Mouse (Mus musculus) cerebellum, postnatal 14 days (tissue): ENCODE data around the gene Rnase10.
"Not testable (repeated sequence)": the region's sequence is repeated elsewhere in the genome, so short reads cannot be mapped to it uniquely, and the experiment has no call there.

ENCODE experiments used
- DNase-seq, 2 experiments: peaks; one replicate each; pipeline ENCODE4 v3.0.0; 2021; ENCODE audit warnings: mixed read lengths in 2 of 2

Rnase10 gene

DNA sequence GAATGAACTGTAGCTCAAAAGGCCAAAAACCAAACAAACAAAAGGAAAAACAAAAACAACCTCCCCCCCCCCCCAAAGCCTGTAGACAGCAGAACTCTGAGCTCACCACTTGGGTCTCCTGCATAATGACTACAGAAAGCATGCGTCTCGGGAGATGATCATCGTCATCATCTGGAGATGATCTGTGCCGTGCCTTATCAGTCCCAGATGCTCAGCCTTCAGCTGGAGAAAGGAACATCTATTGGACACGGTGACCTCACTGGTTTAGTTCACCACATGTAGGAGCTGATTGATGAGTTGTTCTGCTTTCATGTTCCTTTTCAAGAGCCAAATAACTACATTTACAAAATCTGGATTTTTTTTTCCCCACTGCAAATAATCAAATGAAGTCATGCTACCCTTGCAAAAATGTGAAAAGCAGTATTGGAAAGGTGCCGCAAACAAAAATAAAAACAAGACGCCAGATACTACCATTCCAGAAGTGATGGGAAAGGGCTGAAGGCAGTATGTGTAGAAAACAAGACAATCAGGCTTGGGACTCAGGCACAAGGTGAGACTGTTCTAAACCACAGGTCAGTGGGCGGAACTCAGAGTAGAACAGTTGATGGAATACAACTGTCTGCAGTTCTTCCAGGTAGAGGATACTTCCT is at the start of gene Rnase10:
Gene Rnase10, plus strand, starts transcription at position 600 of the 650 bp plus-strand sequence.
- no peak for DNase-seq

DNA sequence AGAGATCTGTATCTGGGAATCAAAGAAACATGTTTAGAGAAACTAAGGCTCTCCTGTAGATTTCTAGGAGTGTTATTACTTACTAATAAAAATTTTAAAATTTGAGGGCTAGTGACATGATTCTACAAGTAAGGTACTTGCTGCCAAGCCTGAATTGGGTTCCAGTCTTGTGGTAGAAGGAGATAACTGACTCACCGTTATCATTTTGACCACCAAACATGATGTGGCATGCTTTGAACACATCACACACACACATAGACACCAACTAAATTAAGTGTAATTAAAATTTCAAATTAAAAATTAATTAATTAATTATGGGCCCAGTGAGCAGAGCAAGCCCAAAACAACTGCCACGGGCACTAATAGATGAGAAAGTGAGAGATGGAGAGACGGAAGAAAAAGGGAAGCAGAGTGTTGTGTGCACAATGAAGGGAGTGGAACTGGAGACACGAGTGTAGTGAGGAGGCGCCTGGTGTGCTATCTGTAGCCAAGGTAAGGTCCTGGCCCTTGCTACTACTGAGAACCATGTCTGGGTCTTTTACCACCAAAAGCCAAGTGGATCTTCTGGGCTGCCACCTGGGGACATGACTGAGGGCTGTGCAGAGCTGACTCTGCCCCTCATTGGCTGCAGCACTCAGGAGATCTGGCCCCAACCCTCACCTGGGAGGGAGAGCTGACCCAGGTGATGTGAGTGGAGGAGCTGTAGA is 49.1 kb upstream of the Rnase10 start:
- DNase-seq: not testable (repeated sequence)

DNA sequence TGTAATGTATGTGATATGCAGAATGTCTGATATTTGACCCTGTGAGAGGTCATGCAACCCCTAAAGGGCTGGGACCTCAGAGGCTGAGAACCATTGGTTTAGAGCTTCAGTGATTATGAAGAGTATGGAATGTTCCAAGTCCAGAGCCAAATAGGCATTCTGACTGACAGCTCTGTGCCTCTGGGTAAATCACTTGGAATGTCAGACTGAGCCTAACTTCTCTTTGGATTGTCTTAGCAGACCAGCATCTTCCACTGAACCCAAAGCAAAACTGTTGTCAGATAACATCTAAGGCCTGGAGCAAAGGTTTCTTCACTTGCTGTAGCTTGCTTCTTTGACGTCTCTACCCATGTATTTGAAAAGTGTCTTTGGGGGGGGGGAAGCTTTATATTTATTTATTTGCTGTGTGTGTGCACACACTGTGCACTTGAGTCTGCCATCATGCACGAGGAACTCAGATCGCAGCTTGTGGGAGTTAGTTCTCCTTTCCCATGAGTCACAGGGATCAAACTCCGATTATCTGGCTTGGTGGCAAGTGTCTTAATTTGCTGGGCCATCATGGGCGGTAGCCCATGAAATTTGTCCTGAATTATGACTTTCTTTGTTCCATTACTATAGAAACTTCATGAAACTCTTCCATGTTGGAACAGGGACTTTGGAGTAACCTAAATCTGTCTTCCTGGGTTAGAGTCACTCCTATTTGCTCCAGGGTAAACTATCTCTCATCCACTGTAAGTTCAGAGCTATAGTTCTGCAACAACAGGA is 39.2 kb upstream of the Rnase10 start:
- DNase-seq: no peak

DNA sequence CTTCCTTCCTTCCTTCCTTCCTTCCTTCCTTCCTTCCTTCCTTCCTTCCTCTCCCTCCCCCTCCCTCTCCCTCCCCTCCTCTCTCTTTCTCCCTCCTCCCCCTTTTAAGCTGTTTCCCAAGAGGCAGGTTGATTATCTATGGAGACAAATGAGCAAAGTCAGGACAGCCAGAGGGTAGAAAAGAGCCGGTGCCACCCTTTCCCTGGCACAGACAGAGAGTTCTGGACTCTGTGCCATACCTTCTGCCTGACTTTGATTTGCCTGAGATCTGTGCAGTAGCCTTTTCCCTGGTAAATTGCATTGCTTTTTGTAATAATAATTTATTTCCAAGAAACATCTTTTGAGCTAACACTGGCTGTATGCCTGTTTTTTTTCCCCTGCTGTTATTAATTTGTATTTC is 38.5 kb upstream of the Rnase10 start:
- peak; percentile 15 to 30 for DNase-seq

DNA sequence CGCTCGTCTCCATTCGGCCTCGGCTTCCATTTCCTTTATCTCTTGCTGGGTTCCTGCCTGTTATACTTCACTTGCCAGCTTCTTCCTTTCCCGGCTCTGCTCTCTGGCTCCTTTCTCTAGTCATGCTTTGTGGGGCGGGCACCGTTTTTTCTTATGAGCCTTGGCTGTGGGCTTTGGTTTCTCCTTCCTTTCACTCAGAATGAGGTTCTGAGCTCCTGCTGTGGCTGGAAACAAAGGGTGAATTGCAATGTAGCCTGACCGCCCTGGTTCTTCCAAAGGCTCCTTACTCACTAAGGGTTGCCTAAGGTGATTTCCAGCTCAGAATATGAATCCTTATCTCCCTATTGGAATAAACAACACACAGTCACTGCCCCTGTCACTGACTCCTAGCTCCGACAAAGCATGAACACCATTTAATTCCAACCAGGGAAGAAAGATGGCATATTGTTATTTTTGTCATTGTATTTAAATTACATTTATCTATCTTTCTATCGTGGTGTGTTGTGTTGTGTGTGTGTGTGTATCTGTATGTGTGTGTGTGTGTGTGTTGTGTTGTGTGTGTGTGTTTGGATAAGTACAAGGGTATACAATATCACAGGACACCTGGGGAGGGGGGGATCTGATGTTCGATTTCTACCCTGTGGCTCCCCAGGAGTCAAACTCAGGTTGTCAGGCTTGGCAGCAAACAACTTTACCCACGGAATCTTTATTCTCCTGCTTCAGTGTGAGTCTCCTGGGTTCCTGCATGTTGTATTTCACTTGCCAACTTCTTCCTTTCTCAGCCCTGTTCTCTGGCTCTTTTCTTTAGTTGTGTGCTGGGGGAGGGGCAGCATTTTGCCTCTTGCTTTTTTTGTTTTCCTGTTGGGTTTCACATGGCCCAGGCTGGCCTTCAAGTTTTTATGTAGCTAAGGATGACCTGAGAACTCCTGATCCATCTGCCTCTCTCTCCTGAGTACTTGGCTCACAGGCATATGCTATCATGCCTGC is 37.7 kb upstream of the Rnase10 start:
- peak; percentile 60 for DNase-seq

DNA sequence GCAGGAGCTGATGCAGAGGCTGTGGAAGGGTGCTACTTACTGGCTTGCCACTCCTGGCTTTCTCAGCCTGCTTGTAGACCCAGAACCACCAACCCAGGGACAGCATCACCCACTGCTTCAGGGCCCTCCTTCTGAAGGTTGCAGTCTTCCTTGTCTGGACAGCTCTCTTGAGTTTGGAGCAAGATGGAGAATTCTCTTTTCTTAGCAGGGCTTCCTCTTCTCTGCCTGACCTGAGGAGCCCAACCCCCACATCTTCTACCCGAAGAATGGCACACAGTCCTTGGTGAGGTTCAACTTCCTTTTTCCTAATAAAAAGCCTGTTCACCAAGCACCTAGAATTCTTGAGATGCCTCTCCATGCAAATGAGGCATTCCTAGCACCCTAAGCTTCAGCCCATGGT is 36.7 kb upstream of the Rnase10 start:
- DNase-seq: no peak

DNA sequence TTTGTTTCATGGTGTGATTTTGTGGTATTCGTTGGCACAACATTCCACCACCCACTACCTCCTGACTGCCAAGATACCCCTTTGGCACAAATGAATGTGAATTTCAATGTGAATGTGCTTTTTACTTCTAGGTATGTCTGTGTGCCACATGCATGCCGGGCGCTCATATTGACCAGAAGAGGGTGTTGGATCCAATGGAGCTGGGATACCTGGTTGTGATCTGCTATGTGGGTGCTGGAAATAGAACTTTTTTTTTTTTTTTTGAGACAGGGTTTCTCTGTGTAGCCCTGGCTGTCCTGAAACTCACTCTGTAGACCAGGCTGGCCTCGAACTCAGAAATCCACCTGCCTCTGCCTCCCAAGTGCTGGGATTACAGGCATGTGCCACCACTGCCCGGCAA is 34.5 kb upstream of the Rnase10 start:
- not testable (repeated sequence) for DNase-seq

DNA sequence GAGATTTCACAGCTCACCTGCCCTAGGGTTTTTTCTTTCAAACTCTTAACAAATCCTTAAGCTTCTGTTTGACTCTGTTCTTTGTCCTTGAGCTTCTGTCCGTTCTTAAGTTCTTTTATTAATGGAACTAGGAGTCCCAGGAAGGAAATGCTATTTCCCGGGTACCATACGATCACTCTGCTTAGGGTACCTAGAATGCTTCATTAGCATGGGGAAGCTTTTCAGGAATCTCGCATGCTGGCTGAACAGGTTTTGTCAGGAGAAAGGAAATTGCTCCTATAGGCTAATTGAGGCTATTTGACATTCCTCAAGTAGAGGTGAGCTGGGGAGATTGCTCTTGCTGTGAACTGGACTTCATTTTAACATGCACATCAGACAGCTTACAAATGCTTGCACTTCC is 33.9 kb upstream of the Rnase10 start:
- no peak for DNase-seq

DNA sequence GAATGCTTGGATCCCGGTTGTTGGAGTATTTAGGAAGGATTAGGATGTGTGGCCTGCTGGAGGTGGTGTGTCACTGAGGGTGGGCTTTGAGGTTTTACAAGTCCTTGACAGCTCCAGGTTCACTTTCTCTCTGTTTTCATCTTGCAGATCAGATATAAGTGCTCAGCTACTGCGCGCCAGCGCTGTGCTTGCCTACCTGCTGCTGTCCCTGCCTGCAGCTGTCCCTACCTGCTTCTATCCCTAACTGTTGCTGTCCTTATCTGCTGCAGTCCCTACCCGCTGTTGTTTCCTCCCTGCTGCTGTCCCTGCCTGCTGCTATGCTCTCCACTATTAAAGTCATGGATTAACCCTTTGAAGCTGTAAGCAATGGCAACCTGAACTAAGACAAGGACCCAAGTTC is 32.5 kb upstream of the Rnase10 start:
- no peak for DNase-seq

DNA sequence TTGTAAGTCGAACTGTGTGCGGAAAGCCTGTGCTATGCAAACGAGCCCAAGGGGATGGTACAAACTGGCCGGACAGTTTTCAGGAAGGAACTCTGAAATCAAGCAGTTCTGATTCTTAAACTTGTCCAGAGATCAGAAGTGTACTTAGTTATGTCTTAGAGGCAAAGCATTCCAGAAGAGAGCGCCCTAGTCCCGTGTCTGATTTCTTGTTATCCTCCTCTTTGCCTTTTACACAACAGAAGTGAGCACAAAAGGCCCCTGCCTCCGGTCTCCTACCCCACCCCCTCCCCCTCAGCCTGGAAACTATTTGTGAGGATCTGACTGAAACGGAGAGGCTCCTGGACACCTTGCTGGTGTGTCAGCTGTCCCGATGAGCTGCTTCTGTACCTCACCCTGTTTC is 30.9 kb upstream of the Rnase10 start:
- no peak for DNase-seq

DNA sequence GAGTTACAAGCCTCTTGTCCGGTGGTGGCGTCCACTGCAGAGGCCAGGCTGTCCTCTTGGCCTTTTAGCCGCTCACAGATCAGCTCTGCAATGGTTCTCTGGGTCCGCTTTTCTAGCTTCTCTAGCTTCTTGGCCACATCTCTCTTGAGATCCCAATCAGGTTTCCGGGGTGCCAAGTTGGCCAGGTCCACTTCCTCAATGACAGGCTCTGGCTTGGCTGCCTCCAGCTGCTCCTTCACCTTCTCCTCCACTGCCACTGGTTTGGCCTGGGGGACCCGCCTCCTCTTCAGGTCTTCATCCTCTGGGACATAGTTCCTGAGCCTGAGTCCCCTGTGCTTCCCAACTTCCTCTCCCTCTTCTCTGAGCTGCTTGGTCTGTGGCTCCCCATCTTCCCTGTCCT is 29.1 kb upstream of the Rnase10 start:
- not testable (repeated sequence) for DNase-seq

DNA sequence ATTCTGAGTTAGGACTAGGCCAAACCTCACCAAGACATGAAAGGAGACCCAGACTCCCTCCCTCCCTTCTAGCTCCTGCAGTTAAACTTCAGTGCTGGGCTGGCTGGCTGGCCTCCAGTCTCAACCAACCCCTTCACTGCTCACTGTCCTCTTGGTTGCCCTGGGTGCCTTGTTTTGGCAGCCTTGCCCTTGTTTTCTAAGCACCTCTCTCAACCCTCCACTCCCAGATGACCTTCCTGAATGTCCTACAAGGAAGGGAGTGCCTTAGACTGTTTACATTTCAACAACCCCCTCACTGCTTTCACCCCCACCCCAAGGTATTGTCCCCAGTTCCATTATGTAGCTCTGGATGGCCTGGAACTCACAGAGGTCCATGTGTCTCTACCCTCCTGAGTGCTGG is 27.9 kb upstream of the Rnase10 start:
- no peak for DNase-seq

DNA sequence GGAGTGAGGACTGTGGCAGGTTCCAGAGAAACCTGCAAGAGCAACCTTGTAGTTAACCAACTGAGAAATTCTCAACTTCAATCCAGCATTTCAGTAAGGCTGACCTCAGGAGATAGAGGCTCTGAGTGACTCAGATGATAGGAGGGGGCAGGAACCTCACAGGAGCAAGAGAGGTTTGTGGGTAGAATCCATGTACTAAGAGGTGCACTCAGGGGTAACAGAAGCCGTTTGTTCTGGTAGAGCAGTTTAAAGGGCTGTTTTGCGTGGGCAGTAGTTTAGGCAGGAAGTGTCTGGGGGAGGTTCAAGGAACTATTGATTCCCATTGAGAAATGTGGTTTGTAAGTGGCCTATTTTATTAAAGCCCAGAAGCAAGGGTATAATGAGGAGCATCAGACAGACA is 26.3 kb upstream of the Rnase10 start:
- no peak for DNase-seq

DNA sequence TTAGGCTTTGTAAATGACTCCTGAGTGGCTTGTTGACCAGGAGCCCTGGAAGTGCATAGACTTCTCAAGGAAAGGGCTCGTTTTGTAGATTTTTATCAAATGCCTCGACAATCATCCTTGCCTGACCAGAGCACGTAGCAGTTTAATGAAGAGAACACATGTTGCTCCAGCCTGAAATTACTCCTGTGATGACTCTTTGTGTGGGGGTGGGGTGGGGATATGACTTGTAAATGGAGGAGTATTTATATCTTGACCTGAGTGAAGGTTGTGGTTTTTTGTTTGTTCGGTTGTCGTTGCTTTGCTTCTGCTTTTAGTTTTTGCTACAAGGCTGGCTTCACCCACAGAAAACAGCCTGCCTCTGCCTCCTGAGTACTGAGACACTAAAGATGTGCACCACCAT is 25.7 kb upstream of the Rnase10 start:
- DNase-seq: no peak

DNA sequence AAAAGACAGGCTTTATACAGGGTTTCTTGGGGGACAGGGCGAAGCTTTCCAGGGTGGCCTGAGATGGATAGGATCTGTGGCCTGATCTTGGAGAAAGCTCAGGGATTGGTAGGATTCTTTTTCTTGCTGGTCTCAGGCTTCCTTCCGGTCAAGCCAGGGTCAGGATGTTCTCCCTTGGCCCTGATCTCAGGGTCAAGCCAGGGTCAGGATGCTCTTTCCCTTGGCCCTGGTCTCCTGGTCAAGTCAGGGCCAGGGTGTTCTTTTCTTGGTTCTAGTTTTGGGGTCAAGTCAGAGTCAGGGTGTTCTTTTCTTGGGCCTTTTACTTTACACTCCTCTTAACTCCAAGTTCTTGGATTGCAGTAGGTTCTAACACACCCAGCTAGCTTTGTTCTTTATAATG is 19.9 kb upstream of the Rnase10 start:
- DNase-seq: no peak

DNA sequence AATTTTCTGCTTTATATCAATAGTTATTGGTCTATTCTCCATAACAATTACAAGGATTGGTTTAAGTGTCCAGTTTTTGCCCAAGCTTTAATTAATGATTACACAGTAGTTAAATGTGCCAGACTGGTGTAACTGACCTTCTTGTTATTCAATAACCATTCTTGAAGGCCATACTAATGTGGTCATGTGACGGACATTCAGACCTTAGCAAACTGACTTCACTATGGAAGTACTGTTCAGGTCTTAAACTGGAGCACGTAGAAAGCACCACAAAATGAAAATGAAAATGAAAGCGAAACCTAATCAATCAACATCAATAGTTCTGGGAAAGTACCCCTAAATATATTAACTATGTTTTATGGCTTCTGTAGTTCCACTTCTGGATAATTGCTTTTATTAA is 16.5 kb upstream of the Rnase10 start:
- DNase-seq: no peak

DNA sequence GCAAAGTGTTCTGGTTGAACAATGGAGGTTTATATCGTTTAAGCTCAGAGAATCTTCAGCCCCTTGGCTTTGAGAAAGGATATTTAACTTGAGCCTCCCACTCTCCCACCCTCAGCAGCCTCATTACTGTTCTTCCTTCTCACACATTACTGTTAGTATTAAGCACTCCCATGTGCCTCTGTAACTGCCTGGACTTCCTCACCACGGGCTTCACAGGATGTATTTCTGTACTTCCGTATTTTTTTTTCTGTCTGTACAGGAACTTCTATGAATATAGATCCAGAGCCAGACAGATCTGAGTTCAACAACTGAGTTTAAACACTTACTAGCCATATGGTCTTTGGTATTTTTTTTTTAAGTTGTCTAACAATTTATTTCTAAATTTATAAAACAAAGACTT is 10.5 kb upstream of the Rnase10 start:
- no peak for DNase-seq

DNA sequence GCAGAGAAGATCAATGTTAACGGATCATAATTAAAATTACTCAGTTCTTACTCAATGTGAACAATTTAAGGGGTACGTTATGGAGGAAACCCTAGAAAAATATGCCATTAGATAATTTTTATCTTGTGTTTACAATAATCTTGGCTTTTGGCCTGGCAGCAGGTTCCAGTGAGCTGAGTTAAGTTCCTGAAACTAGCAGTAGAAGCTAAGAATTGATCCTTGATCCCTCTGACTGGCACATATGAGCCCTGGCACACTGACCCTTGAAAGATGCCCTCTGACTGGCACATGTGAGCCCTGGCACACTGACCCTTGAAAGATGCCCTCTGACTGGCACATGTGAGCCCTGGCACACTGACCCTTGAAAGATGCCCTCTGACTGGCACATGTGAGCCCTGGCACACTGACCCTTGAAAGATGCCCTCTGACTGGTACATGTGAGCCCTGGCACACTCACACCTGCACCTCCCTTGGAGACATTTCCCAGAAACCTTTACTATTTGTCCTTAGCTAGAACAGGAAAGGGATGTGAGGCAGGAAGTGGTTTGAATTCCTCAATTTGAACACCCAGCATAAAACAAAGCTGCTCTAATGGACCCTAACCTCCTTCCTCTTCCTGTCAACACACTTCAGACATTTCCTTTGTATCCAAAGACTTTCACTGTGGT is 9.4 kb upstream of the Rnase10 start:
- DNase-seq: no peak

DNA sequence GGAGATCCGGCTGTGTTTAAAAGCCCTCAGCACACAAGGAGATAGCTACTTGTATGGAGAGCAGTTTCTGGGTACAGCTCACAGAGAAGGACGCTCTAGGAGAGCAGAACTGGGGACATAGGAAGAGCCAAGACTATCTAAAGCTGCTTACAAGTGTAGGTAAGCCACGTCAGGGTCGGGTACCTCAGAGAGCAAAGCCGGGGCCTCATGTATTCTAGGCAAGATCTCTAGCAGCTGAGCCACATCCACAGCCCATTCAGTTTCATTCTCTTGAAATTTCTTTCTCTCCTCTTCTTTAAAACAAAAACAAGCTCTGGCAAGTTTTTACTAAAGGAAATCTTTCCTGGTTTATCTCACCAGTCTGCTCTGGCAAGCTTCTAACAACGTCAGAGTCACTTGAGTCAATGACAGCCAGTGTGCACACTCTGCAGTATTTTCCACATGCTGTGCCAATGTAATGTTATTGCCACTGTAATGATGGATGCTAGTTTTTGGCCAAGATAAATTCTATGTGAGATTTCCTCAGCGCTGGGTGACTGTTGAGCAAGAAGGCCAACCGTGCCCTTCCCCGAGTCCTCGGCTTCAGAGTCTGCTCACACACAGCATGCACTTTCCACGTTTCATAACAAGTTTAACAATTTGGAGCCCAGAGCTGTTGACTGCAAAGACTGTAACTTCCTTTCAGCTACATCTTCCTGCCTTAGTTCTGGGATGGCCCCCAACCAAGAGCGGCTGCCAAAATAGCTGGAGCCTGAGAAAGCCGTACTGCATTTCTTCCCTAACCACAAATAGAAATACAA is 563 bp downstream of the Rnase10 start:
- DNase-seq: peak in 1 of 2 experiments; percentile 10

DNA sequence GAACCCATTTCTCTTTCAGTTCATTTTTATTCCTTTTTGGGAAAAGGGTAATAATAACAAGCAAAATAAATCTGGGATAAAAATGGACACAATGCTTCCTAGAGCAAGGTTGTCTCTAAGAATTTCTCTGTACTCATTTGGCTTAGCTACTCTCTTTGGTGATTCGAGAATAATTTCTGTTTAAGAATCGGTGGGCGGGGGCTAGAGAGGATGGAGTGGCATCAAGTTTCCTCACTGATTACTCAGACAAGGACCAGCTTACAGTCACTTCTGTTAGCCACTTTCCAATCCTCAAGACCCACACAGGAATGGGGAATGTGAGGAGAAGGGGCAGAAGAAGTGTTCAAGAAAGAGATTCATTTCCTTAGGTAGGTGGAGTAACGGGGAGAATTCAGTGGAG is 1.2 kb downstream of the Rnase10 start:
- DNase-seq: no peak

DNA sequence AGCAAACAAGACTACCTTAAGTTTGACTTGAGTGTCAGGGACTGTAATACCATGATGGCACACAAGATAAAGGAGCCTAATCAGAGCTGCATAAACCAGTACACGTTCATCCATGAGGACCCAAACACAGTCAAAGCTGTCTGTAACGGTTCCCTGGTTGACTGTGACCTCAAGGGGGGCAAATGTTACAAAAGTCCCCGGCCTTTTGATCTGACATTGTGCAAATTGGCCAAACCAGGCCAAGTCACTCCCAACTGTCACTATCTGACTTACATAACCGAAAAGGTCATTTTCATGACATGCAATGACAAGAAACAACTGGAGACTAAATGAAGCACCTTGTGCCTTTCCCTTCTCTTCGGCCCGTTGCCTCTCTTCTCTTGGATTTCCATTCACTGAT is 2.0 kb downstream of the Rnase10 start:
- no peak for DNase-seq
